Mouse (Mus musculus) heart, adult 2 months (tissue): ENCODE measurements around the gene Aip.

Experiments used
- CTCF ChIP-seq: fragments of 200-600 bp; IDR thresholded peaks from 2 replicates; pipeline ENCODE4 v1.8.1; 2022; ENCODE audit warnings: antibody characterized with exemption, mild to moderate bottlenecking, moderate library complexity
- EP300 ChIP-seq: fragments of 200-500 bp; IDR thresholded peaks from 2 replicates; pipeline ENCODE4 v1.6.1; 2011; ENCODE audit warnings: low read depth, low read length, control low read depth; ENCODE audit not compliant: insufficient read depth
- POLR2A ChIP-seq: fragments of 200-500 bp; IDR thresholded peaks from 2 replicates; pipeline ENCODE4 v1.6.1; 2011; ENCODE audit warnings: mild to moderate bottlenecking, low read depth, low read length, control low read depth; ENCODE audit not compliant: insufficient read depth

DNA sequence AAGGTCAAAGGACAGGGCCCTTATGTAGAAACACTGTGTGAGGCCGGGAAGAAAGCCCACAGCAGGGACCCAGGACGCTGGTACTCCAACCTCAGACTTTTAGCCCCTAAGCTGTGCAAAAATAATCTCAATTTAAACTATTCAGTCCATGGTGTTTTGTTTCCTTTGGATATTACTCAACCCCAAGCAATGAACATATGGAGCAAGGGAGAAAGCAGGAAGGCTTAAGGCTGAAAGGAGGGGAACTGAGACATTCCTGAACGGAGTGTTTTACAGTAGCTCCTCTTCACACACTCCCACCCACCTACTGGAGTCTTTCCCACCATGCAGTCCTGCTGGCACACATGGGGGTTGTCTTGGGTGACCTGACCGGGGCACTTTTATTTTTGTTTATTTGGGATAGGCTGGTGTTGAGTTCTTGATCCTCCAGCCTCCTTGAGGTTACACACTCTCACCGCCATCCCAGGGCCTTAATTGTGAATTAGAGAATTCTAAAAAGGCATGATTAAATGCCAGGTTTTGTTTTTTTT, 30.8 kb downstream of the Aip start:
- TF ChIP-seq CTCF (no peak), POLR2A (no peak), EP300 (no peak)
